Mouse (Mus musculus): ENCODE data around the gene Rfx7.
A peak's percentile ranks its signal among the peaks of the same experiment; 100 is the strongest.

Rfx7 gene

DNA sequence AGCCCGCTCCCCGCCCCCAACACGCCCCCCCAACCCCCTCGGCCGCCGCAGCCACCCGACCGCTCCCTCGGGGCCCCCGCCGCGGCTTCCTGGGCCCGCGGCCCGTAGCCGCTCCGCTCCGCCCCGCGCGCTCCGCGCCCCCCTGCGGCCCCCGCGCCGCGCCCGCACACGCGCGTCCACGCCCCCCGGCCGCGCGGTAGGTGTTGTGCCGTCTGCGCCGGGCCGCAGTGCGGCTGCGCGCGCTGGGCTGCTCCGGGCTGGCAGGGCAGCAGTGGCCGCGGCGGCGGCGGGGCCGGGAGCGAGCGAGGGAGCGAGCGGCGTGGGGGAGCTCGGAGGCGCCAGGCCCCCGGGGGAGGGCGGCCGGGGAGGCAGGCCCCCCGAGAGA lies at the start of gene Rfx7:
Gene Rfx7, plus strand, starts transcription at position 245 of the 385 bp plus-strand sequence.
- peak; percentile 73 to 91 for DNase-seq

DNA sequence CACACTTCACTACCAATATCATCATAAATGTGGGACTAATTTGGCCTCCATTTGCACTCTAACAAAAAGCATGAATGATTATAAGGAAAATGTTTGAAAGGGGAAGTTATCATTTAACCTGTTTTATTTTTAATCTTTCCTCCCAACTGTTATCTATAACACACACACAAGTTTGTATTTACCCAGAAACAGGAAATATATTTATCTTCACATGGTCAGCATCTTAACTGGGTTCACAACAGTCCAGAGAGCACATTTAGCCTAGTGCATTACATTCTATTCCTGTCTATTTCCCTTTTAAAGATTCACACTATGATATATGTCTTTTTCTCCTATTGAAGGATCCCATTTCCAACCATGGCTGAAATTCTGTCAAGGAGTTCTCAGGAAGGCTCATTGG lies 43.5 kb upstream of the Rfx7 start:
- DNase-seq: no peak

GRCm38 (mm10) chr9:72489131-72489530 lies 42.9 kb upstream of the Rfx7 start:
- no peak for DNase-seq

DNA sequence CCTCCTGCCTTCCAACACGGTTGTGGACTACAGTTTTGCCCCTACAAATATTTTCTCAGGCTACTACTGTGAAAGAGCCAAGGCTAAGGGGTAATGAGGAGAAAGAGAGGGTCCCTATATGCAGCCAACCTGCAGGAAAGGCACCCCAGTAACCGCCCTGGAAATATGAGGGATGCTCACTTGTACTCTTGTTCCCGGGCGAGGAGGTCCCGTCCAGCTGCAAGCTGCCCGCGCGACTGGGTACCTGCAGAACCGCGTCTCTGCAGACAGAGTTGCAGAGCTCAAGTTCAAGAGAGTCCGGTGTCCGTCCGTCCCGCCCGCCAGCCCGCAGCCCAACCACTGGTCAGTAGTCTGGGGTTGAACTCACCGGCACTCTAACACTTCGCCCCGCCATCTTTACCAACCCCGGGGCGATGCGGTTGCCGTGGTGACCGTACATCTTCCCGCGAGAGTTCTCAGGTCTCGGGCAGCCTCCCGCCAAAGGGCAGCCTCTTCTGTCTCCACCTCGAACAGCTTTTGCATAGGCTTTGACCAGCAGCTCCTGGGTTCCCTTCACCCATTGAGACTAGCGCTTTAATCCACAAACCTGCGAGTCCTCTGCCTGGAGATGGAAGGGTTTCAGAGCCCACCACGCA lies 40.4 kb upstream of the Rfx7 start:
- DNase-seq: peak; percentile 95 to 96

GRCm38 (mm10) chr9:72492194-72492565 lies 39.9 kb upstream of the Rfx7 start, which contains the start of gene Tex9:
Tex9 (minus strand) TSS chr9:72492212.
- no peak for DNase-seq

GRCm38 (mm10) chr9:72493465-72493864 lies 38.6 kb upstream of the Rfx7 start:
- DNase-seq: no peak

GRCm38 (mm10) chr9:72493984-72494685 lies 37.9 kb upstream of the Rfx7 start:
- DNase-seq: peak in 1 of 2 experiments; percentile 52

- no peak for DNase-seq
Observed at GRCm38 (mm10) chr9:72496691-72497090, 35.3 kb upstream of the Rfx7 start.

GRCm38 (mm10) chr9:72497171-72497570 lies 34.9 kb upstream of the Rfx7 start:
- DNase-seq: no peak

DNA sequence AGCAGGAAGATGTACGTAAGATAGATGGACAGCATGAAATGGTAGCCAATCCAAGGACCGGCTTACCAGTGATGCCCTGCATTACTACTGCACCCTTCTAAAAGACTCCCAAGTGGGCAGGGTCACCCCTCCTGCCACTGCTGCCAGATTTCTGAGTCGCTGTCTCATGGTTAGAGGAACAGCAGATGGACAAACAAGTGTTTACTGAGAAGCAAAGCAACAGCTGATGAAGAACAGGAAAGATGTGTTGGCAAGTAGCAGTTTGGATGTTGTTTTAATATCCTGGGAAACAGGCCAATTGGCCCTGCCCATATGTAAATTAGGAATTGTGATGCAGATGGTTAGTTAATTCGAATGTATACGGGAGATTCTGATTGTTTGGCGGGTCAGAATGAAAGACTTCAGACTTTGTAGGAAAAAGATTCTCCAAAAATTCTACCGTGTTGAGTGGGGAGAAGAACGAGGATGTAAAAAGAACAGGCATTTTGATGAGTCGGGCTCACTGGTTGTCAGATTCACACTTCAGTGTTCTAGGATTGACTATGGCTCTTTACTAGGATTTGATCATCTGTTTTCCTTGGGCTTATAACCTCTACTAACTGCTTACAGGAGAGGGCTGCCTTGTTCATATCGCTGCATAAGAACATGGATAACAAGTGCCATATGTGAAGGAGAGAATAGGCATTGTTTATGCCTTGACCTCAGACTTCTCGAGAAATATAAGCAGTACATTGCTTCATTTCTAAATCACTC lies 19.6 kb upstream of the Rfx7 start:
- no peak for DNase-seq

DNA sequence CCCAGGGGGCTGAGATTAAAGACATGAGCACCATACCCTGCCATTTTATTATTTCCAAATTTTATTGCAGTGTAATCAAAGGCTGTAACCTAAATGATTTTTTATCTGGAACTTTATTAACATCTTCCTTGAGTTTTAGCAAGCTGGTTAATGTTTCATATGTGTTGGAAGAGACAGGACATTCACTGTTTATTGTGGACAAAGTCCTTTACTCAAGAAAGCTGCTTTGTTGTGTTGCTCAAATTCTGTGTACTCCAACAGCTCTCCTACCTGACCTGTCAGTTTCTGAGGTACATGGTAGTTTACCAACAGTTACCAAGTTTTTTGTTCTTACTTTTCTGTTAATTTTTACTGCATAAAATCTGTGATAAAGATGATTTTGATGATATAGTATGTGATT lies 16.7 kb upstream of the Rfx7 start:
- no peak for DNase-seq

DNA sequence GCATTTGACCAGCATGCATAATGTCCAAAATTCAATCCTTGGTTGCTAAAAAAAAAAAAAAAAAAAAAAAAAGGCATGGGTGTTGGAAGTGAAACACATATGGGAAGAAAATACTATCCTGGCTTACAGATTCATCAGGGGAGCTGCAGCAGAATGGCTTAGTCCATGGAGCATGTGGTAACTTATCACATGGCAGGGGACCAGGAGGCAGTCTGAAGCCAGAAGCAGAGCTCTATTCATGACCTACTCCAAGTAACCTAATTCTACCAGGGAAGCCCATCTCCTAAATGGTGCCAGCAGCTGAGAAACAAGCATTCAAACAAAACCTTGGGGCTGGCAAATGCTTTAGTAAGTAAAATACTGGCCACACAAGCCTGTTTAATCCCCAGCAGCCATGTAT lies 12.8 kb upstream of the Rfx7 start:
- no peak for DNase-seq

DNA sequence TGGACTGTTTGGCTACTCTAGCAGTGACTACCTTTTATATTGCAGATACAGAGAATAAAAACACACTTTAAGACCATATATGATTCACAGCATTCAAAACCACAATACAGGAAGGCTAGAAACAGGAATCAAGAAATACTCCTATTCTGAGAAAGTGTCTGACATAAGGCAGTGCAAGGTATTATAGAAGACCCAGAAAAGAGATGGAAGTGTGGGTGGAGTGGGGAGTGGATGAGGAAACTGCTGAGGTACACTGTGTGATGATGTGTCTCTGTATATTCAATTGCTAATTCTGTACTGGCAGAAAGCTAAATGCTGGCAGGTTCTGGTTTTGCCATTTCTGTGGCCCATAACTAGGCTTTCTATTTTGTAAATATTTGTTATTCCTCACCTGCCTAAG lies 11.2 kb upstream of the Rfx7 start:
- no peak for DNase-seq

- no peak for DNase-seq
Observed at GRCm38 (mm10) chr9:72526091-72526490, 5.9 kb upstream of the Rfx7 start.

DNA sequence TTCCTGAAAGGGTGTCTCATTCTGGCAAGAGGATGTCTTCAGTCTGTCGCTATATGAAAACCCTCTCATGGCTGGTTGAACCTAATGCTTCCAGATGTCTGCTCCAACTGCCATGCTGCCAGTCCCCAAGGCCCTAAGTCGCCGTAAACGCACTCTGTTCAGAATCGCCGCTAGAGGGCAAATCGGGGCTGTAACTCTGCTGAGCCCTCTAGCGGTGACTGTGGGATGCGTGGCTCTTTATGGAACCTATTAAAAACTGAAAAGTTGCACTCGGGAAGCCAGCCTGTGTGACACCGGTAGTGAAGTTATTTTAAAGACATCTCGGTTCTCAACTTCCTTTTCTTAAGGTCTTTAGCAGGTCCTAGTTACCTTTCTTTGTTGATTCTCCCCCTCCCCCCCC lies 1.8 kb upstream of the Rfx7 start:
- DNase-seq: peak; percentile 90 to 94

DNA sequence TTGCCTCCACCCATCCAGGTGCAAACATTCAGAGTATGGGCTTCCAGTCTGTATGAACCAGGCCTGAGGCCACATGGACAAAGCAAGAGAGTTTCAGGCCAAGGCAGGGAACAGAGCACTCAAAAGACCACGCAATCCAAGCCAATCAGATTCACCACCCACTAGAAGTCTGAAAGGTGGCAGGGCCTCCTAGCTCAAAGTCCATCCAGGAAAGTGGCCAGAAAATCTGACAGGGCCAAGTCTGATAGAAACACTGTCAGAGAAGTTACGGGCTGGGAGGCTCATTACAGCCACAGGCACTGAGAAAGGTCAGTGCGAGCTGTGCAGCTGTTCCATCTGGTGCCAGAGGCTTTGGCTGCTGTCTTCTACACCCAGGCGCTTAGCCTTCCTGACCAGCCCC lies 1.2 kb upstream of the Rfx7 start:
- peak; percentile 68 to 80 for DNase-seq

- peak; percentile 77 to 91 for DNase-seq
Observed at GRCm38 (mm10) chr9:72531291-72531995, 597 bp upstream of the Rfx7 start.

DNA sequence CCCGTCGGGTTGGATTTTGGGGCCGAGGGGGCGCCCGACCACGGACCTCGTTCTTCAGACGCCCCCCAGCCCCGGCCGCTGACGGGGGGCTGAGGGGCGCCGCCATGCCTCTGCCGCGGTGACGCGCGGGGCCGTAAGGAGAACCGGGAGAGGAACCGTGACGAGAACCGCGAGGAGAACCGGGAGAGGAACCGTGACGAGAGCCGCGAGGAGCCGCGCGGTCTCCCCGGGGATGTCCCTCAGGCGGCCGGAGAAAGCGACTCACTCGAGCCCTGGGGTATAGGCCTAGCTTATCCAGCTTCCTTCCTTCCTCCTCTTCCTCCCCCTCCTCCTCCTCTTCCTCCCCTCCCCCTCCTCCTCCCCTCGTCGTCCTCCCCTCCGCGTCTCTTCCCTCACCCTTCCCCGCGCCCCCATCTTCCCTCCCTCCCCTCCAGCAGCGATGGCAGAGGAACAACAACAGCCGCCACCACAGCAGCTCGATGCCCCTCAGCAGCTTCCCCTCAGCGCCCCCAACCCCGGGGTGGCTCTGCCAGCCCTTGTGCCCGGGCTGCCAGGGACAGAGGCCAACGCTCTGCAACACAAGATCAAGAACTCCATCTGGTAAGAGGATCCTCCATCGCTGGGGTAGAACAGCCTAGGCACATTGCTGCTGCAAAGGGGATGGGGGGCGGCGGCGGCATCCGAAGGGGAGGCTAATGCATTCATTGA lies 495 bp downstream of the Rfx7 start:
- peak; percentile 43 to 72 for DNase-seq

GRCm38 (mm10) chr9:72533089-72533415 lies 1.0 kb downstream of the Rfx7 start:
- peak in 1 of 2 experiments; percentile 21 for DNase-seq

DNA sequence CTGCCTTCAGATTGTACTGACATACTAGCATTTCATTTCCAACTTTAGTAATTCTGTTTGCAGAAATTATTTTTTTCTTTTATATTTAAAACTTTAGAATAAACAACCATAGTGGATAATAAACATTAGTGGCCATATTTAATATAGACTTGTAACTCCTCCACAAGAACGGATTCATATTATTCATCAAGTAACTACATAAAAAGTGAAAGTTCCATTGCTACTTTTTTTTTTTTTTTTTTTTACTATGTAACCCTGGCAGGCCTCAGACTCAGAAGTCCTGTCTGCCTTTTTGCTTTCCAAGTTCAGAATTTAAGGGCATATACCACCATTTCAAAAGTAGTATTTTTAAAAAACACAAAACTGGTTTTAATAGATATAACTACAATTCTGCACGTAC lies 2.9 kb downstream of the Rfx7 start:
- no peak for DNase-seq

GRCm38 (mm10) chr9:72535394-72535793 lies 3.4 kb downstream of the Rfx7 start:
- DNase-seq: no peak

DNA sequence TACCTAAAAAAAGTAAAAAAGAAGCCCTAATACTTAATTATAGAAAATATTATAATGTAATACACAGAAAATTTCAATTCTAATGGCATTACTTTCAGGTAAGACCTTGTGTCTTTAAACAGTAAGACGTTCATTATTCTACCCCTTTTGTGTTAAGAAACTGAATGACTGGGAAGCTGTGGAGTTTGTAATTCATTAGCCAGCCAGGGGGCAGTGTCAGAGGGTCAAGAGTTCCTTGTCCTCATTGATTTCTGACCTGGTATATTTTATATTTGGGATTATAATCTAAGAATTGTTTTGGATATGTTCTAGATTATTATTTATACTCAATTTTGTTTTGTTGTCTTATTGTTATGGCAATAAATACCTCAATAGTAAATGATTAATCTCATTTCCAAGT lies 5.0 kb downstream of the Rfx7 start:
- DNase-seq: peak; percentile 32 to 41

- DNase-seq: no peak
Observed at GRCm38 (mm10) chr9:72543590-72543989, 11.6 kb downstream of the Rfx7 start.
